Mouse (Mus musculus) left cerebral cortex, adult 2 months (tissue): Measurements from ENCODE around the gene Nr5a2. TPM values are rescaled to one million over a fixed set of nuclear protein-coding genes. Genes with fewer than 3 reads are reported as not detected.
"Not testable (repeated sequence)": the region's sequence is repeated elsewhere in the genome, so short reads cannot be mapped to it uniquely, and the experiment has no call there.

ENCODE experiments used
- DNase-seq, 2 experiments: peaks; one replicate each; pipeline ENCODE4 v3.0.0; 2021 to 2022; ENCODE audit warnings: low spot score in 2 of 2, mixed read lengths in 1 of 2; ENCODE audit errors: extremely low spot score in 1 of 2
- H3K27ac ChIP-seq: fragments of 200-600 bp; 2 replicates; pipeline ENCODE4 v1.8.1; 2022
- H3K4me3 ChIP-seq: fragments of 200-600 bp; 2 replicates; pipeline ENCODE4 v1.8.1; 2022
- CTCF ChIP-seq: fragments of 200-600 bp; IDR thresholded peaks from 2 replicates; pipeline ENCODE4 v1.8.1; 2022; ENCODE audit warnings: antibody characterized with exemption, mild to moderate bottlenecking, moderate library complexity
- intact Hi-C: fragments of 180-260 bp; cut with DNase I; formaldehyde crosslinking; loops from one replicate; pipeline ENCODE4 v1.15.1; 2025
- total RNA-seq, 2 experiments: library from RNA; stranded (reverse); gene quantifications; 2 replicates each; pipeline ENCODE4 v1.2.3; 2021

Gene Nr5a2
- total RNA-seq, 2 experiments from 2014 or later = not detected

DNA sequence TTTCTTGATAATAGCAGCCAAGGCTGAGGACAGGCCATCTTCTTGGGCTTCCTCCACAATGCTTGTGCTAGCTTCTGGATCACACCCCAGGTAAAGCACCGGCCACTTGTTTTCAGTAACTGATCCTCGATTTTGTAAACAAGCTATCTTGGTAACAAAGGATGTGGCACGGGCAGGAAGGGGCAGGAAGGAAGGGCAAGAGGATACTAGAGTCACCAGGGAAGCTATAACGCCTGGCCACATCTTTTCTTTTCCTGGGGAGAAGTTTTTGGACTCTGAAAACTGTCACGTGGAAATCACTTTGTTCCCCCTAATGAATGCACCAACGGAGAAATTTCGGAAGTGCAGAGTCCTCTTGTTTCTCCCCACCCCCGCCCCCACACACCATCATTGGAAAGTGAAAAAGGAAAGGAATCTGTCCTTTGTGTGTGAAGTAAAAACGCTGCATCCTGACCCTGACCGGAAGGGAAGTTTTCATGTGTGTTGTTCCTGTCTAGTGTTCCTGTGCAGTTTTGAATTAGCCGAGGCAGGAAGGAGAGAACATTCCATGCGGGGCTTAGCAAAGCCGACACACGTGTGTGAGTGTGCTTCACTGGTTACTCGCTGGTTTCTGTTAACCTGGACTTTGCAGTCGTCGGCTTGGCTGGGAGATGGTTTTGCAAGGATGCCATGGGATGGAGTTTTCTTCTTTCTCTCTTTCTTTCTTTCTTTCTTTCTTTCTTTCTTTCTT, 163.7 kb downstream of the Nr5a2 start:
- TF ChIP-seq CTCF = no peak
- Histone ChIP-seq H3K4me3 (no peak overlapping the region), H3K27ac (no peak overlapping the region)
- intact Hi-C loops = no loop called here
- no peak for DNase-seq

DNA sequence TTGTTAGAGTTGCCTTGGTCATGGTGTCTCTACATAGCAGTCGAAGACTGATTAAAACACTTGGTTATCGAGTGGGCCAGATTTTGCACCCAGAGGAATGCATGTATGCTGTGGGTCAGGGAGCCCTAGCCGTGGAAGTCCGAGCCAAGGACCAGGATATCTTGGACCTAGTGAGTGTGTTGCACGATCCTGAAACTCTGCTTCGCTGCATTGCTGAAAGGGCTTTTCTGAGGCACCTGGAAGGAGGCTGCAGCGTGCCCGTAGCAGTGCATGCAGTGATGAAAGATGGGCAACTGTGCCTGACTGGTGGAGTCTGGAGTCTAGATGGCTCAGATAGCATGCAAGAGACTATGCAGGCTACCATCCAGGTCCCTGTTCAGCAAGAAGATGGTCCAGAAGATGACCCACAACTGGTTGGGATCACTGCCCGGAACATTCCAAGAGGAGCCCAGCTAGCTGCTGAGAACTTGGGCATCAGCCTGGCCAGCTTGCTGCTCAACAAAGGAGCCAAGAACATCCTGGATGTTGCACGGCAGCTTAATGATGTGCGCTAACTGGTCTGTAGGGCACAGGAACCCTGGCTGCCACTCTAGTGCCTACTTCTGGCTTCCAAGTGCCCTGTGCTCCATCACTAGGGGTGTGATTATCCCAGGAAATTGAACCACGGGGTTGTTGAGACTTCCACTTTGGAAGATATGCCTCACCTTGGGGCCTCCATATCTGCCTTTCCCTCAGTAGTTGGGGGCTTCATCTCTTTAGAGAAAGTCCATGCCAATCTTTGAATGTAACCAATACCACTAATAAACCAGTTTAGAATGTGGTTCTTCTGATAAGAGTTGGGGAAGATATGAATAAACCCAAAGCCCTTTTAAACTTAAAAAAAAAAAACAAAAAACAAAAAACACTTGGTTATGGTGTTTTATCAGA, 167.0 kb downstream of the Nr5a2 start:
- DNase-seq, H3K4me3 ChIP-seq, H3K27ac ChIP-seq, intact Hi-C loops: not testable (repeated sequence)
